Comparison of ENCODE assay signal across 29 mouse cellular contexts in the genomic region with DNA sequence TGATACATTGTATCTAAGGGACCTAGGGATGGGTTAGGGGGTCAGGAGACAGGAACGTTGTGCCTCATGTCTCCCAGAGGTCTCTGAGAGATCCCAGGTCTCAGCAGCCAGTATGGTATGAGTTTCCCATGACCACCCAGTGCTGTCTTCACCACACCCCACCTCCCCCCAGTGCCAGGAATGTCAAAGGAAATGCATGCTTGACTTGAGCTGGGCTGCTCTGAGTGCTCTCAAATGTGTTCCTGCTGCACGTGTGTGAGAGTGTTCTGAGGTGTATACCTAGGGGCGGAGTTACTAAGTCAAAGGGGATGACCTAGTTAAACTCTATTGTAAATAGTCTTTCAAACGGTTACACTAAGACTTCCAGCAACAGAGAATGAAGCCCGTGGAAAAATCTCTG. TPM values are rescaled to one million over a fixed set of nuclear protein-coding genes. Genes with fewer than 3 reads are reported as not detected.
DNase-seq lines count a peak whose midpoint lies in the region; ATAC-seq and TF ChIP-seq lines count a peak whose summit lies in the region.
"Had no signal": no experiment of that assay in that cellular context is flagged by ENCODE, and none has a peak within 500 bp of the region (broad histone marks: within the 10 kb centered on the region; RNA-seq: fewer than 3 reads in every experiment).

No protein-coding gene starts in this region.

- WGBS in intestine, postnatal 0 days = 33% methylated on average over 5 of the region's 5 CpGs
- 37% methylated on average over 5 of the region's 5 CpGs for WGBS in intestine, embryonic 16.5 days
- 29% methylated on average over 5 of the region's 5 CpGs for WGBS in lung, embryonic 15.5 days
- WGBS in hindbrain, embryonic 13.5 days = 44% methylated on average over 5 of the region's 5 CpGs

- no peaks in the 10 kb centered on the region for H3K9me3 ChIP-seq in intestine, postnatal 0 days (ENCODE audit: control insufficient read depth)
- no peaks in the 10 kb centered on the region for H3K9me3 ChIP-seq in intestine, embryonic 16.5 days (ENCODE audit: control insufficient read depth, low read length)
- H3K9me3 ChIP-seq in lung, embryonic 15.5 days = no peaks in the 10 kb centered on the region
- H3K9me3 ChIP-seq in hindbrain, embryonic 13.5 days = no peaks in the 10 kb centered on the region
- H3K9me3 ChIP-seq: forebrain, embryonic 15.5 days; heart, embryonic 15.5 days; intestine, embryonic 15.5 days; limb, embryonic 15.5 days had no signal

- no peak overlapping the region for H3K27ac ChIP-seq in intestine, postnatal 0 days (ENCODE audit: low read depth, low read length)
- H3K27ac ChIP-seq in intestine, embryonic 16.5 days (ENCODE audit: low read length) = no peak overlapping the region
- no peak overlapping the region for H3K27ac ChIP-seq in lung, embryonic 15.5 days
- no peak overlapping the region for H3K27ac ChIP-seq in hindbrain, embryonic 13.5 days
- H3K27ac ChIP-seq: forebrain, embryonic 15.5 days; heart, embryonic 15.5 days; intestine, embryonic 15.5 days; left cerebral cortex, adult 2 months; limb, embryonic 15.5 days; liver, embryonic 14.5 days had no signal

- H3K9ac ChIP-seq in intestine, postnatal 0 days (ENCODE audit: low read depth, low read length) = no peak overlapping the region
- H3K9ac ChIP-seq in intestine, embryonic 16.5 days (ENCODE audit: low read depth, low read length) = no peak overlapping the region
- no peak overlapping the region for H3K9ac ChIP-seq in lung, embryonic 15.5 days
- no peak overlapping the region for H3K9ac ChIP-seq in hindbrain, embryonic 13.5 days
- H3K9ac ChIP-seq: forebrain, embryonic 15.5 days; heart, embryonic 15.5 days; intestine, embryonic 15.5 days; limb, embryonic 15.5 days; liver, embryonic 14.5 days had no signal

- no peak overlapping the region for H3K4me2 ChIP-seq in intestine, postnatal 0 days (replicated peaks; ENCODE audit: low read depth)
- no peak overlapping the region for H3K4me2 ChIP-seq in intestine, embryonic 16.5 days (ENCODE audit: low read depth, low read length)
- no peak overlapping the region for H3K4me2 ChIP-seq in lung, embryonic 15.5 days
- H3K4me2 ChIP-seq in hindbrain, embryonic 13.5 days = no peak overlapping the region
- H3K4me2 ChIP-seq: forebrain, embryonic 15.5 days; heart, embryonic 15.5 days; intestine, embryonic 15.5 days; limb, embryonic 15.5 days; midbrain, embryonic 11.5 days had no signal

- peak; percentile 25 for TF ChIP-seq CTCF in intestine, postnatal 0 days (IDR thresholded peaks at IDR 0.05; ENCODE audit: low read depth)

- ATAC-seq in intestine, postnatal 0 days = no peak
- ATAC-seq in intestine, embryonic 16.5 days = no peak
- ATAC-seq in lung, embryonic 15.5 days (ENCODE audit: borderline replicate concordance, extremely low read depth, low FRiP score, low TSS enrichment) = peak; percentile 52; the same call in 1 of the 2 replicates
- ATAC-seq in hindbrain, embryonic 13.5 days (ENCODE audit: low FRiP score) = no peak
- ATAC-seq: CD4-positive, CD25-positive, alpha-beta regulatory T cell, adult 4 months; forebrain, embryonic 15.5 days; hindbrain, embryonic 16.5 days; intestine, embryonic 15.5 days had no signal

- H3K4me3 ChIP-seq in intestine, postnatal 0 days (ENCODE audit: low read depth, low read length) = no peak overlapping the region
- no peak overlapping the region for H3K4me3 ChIP-seq in intestine, embryonic 16.5 days (ENCODE audit: low read length)
- no peak overlapping the region for H3K4me3 ChIP-seq in lung, embryonic 15.5 days
- no peak overlapping the region for H3K4me3 ChIP-seq in hindbrain, embryonic 13.5 days
- H3K4me3 ChIP-seq: forebrain, embryonic 15.5 days; heart, embryonic 15.5 days; intestine, embryonic 15.5 days; left cerebral cortex, adult 2 months; limb, embryonic 15.5 days had no signal

- DNase-seq in ES-CJ7 (ENCODE audit: low read depth, low spot score) = peak; percentile 83
- peak; percentile 18 for DNase-seq in lung, postnatal 36 days
- DNase-seq in right cerebral cortex, postnatal 36 days (ENCODE audit: low spot score in 2 of 2) = no peak
- DNase-seq in spleen, postnatal 10 days (ENCODE audit: low spot score in 2 of 2) = no peak
- DNase-seq: adrenal gland, postnatal 14 days; cerebellum, adult 8-10 months; cerebellum, postnatal 36 days; gastrocnemius, postnatal 25 days; heart, postnatal 4 days; kidney, postnatal 36 days; thymus, postnatal 36 days had no signal

- no peaks in the 10 kb centered on the region for H3K4me1 ChIP-seq in intestine, postnatal 0 days (replicated peaks; ENCODE audit: control insufficient read depth, insufficient read depth, low read length)
- peaks cover 7% of the 10 kb centered on the region for H3K4me1 ChIP-seq in intestine, embryonic 16.5 days (ENCODE audit: control insufficient read depth, insufficient read depth, low read length)
- peaks cover 8% of the 10 kb centered on the region; the same call in 1 of the 2 replicates for H3K4me1 ChIP-seq in lung, embryonic 15.5 days
- peaks cover 13% of the 10 kb centered on the region for H3K4me1 ChIP-seq in hindbrain, embryonic 13.5 days (replicated peaks)

- no peaks in the 10 kb centered on the region for H3K36me3 ChIP-seq in intestine, postnatal 0 days (ENCODE audit: control insufficient read depth, insufficient read depth)
- H3K36me3 ChIP-seq in intestine, embryonic 16.5 days (ENCODE audit: control insufficient read depth, insufficient read depth, low read length) = no peaks in the 10 kb centered on the region
- no peaks in the 10 kb centered on the region for H3K36me3 ChIP-seq in lung, embryonic 15.5 days
- no peaks in the 10 kb centered on the region for H3K36me3 ChIP-seq in hindbrain, embryonic 13.5 days
- H3K36me3 ChIP-seq: forebrain, embryonic 15.5 days; heart, embryonic 15.5 days; intestine, embryonic 15.5 days; limb, embryonic 15.5 days had no signal

- peaks cover 15% of the 10 kb centered on the region for H3K27me3 ChIP-seq in intestine, postnatal 0 days (replicated peaks; ENCODE audit: control insufficient read depth, insufficient read depth, low read length)
- H3K27me3 ChIP-seq in intestine, embryonic 16.5 days (replicated peaks; ENCODE audit: control insufficient read depth, insufficient read depth, low read length) = 0 out of 2 replicates have a peak, but pooled peaks cover 10% of the 10 kb centered on the region
- H3K27me3 ChIP-seq in lung, embryonic 15.5 days = peaks cover 15% of the 10 kb centered on the region
- H3K27me3 ChIP-seq in hindbrain, embryonic 13.5 days = peaks cover 29% of the 10 kb centered on the region

RNA-seq across cellular contexts. Expression of gene Nmu, which starts 1.8 kb away (rescaled TPM):
- 5.8 and 7.3 TPM in 2 replicates for polyA plus RNA-seq in intestine, postnatal 0 days (2015; fragmentation: Nextera tagmentation; extraction: Ambion mirVana)
- polyA plus RNA-seq in intestine, embryonic 16.5 days (2015; fragmentation: Nextera tagmentation; extraction: Ambion mirVana) = 0.27 and 0.34 TPM in 2 replicates
- polyA plus RNA-seq in lung, embryonic 15.5 days (2015; fragmentation: Nextera tagmentation; extraction: Ambion mirVana) = 0.19 and 0.26 TPM in 2 replicates
- polyA plus RNA-seq in hindbrain, embryonic 13.5 days (2015; fragmentation: Nextera tagmentation; extraction: Ambion mirVana) = 0.56 and 1.5 TPM in 2 replicates
- polyA plus RNA-seq: CD4-positive, CD25-positive, alpha-beta regulatory T cell, adult 4 months; embryonic facial prominence, embryonic 14.5 days; heart, embryonic 15.5 days; liver, embryonic 14.5 days had no signal

RNA-seq across cellular contexts. Expression of gene Pdcl2, which starts 34.5 kb away (rescaled TPM):
- polyA plus RNA-seq in intestine, postnatal 0 days (2015; fragmentation: Nextera tagmentation; extraction: Ambion mirVana) = not detected in 2 replicates
- polyA plus RNA-seq in intestine, embryonic 16.5 days (2015; fragmentation: Nextera tagmentation; extraction: Ambion mirVana) = not detected in 2 replicates
- polyA plus RNA-seq in lung, embryonic 15.5 days (2015; fragmentation: Nextera tagmentation; extraction: Ambion mirVana) = not detected in 2 replicates
- polyA plus RNA-seq in hindbrain, embryonic 13.5 days (2015; fragmentation: Nextera tagmentation; extraction: Ambion mirVana) = not detected in 2 replicates
- polyA plus RNA-seq: brain, embryonic 14.5 days; CD4-positive, CD25-positive, alpha-beta regulatory T cell, adult 4 months; embryonic facial prominence, embryonic 14.5 days; forebrain, embryonic 15.5 days; heart, embryonic 15.5 days; hindbrain, embryonic 16.5 days; intestine, embryonic 15.5 days; kidney, embryonic 14.5 days; limb, embryonic 15.5 days; liver, embryonic 14.5 days; midbrain, embryonic 11.5 days; midbrain, postnatal 0 days; neural tube, embryonic 14.5 days had no signal

Comparison
In these comparisons a context has a peak if more than half of its experiments do, and no peak if none do; other contexts are left out.
1. DNase-seq: peak in ES-CJ7 (single experiment) and lung, postnatal 36 days (single experiment); none in right cerebral cortex, postnatal 36 days (0 of 2) and spleen, postnatal 10 days (0 of 2).